Mouse (Mus musculus): ENCODE measurements at regions not wholly inside any gene's neighbourhood (a gene's known extent, or its start where the extent isn't known, plus 50 kb on each side); places are given as distances from the start of the nearest gene placed in this dataset.

DNA sequence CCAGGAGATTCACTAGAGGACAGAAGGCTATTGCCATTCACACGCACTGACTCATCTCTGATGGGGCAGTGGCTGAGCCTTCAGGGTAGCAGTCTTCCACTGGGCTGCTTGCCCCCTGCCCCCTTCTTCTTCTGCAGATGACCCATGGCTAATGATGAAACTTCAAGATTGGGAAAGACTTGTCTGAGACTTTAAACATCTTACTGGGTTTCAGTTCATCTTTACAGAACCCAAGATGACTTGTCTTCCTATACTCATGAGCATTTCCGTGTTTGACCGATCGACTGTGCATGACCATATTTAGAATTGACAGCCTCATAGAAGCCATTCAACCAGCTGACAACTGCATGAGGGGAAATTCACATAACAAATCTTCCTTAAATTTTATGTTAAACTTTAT, 140.0 kb upstream of the Mad2l1 start:
- Histone ChIP-seq H3K9me3 (replicated peaks; ENCODE audit: control insufficient read depth, low read length) (no peaks in the 10 kb centered on the region), H3K36me3 (ENCODE audit: control insufficient read depth, insufficient read depth, low read length) (no peaks in the 10 kb centered on the region), H3K9ac (ENCODE audit: low read depth, low read length) (no peak overlapping the region), H3K27me3 (ENCODE audit: control insufficient read depth, insufficient read depth, low read length) (no peaks in the 10 kb centered on the region), H3K4me1 (ENCODE audit: control insufficient read depth, insufficient read depth, low read length) (no peaks in the 10 kb centered on the region), H3K4me3 (ENCODE audit: low read depth, low read length) (no peak overlapping the region), H3K27ac (ENCODE audit: low read depth, low read length) (no peak overlapping the region), H3K4me2 (no peak overlapping the region)
- no peak for ATAC-seq (replicated peaks; ENCODE audit: insufficient number of reproducible peaks, low FRiP score, low TSS enrichment)
- WGBS (ENCODE audit: insufficient replicate concordance), result 92% methylated on average over 4 of the region's 4 CpGs

DNA sequence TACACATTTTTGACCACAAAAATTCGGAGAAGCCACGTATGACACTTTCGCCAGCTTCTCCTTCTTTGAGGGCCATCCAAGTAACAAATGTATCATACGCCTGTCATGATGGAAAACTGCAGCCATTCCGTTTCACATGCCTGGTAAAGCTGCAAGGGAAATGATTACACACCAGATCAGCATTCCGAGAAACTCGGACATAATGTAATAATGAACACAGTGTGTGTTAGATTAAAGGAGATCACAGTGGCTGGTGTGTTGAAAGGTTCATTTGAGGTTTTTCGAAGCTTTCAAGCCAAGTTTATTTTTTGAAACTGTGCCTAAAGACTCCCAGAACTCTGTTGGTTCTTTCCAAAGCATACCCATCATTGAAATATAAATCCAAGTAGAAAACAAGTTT, 137.8 kb upstream of the Mad2l1 start:
- H3K9me3 ChIP-seq (replicated peaks; ENCODE audit: control insufficient read depth, low read length), result no peaks in the 10 kb centered on the region
- H3K9ac ChIP-seq (ENCODE audit: low read depth, low read length), result no peak overlapping the region
- no peak overlapping the region for H3K4me2 ChIP-seq
- ATAC-seq (replicated peaks; ENCODE audit: insufficient number of reproducible peaks, low FRiP score, low TSS enrichment), result no peak
- no peaks in the 10 kb centered on the region for H3K36me3 ChIP-seq (ENCODE audit: control insufficient read depth, insufficient read depth, low read length)
- H3K27me3 ChIP-seq (ENCODE audit: control insufficient read depth, insufficient read depth, low read length), result no peaks in the 10 kb centered on the region
- peaks cover 4% of the 10 kb centered on the region; the same call in 1 of the 2 replicates for H3K4me1 ChIP-seq (ENCODE audit: control insufficient read depth, insufficient read depth, low read length)
- H3K27ac ChIP-seq (ENCODE audit: low read depth, low read length), result no peak overlapping the region
- no peak overlapping the region for H3K4me3 ChIP-seq (ENCODE audit: low read depth, low read length)
- 79% methylated on average over 8 of the region's 8 CpGs for WGBS (ENCODE audit: insufficient replicate concordance)

DNA sequence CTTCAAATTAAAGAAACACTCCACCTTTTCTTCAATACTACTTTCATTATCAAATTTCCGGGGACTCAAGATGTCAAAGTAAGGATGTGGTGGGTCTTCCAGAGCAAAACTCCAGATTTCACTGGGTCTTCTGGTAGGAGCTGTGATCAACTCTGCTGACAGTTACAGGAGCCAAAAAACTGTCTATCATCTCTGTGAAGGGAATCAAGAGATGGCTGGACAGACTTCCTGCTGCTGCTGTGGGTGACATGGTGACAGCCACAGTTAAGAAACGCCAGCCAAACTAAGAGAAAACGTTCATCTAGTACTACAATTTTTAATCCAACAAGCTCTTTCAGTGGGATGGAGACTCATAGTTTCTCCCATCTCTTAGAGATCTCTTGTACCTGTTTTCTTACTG, 136.5 kb upstream of the Mad2l1 start:
- Histone ChIP-seq H3K27me3 (ENCODE audit: control insufficient read depth, insufficient read depth, low read length) (no peaks in the 10 kb centered on the region), H3K4me1 (ENCODE audit: control insufficient read depth, insufficient read depth, low read length) (peaks cover 4% of the 10 kb centered on the region; the same call in 1 of the 2 replicates), H3K9ac (ENCODE audit: low read depth, low read length) (no peak overlapping the region), H3K36me3 (ENCODE audit: control insufficient read depth, insufficient read depth, low read length) (no peaks in the 10 kb centered on the region), H3K4me2 (no peak overlapping the region), H3K9me3 (replicated peaks; ENCODE audit: control insufficient read depth, low read length) (no peaks in the 10 kb centered on the region), H3K4me3 (ENCODE audit: low read depth, low read length) (no peak overlapping the region), H3K27ac (ENCODE audit: low read depth, low read length) (no peak overlapping the region)
- 61% methylated on average over 3 of the region's 3 CpGs for WGBS (ENCODE audit: insufficient replicate concordance)
- no peak for ATAC-seq (replicated peaks; ENCODE audit: insufficient number of reproducible peaks, low FRiP score, low TSS enrichment)

DNA sequence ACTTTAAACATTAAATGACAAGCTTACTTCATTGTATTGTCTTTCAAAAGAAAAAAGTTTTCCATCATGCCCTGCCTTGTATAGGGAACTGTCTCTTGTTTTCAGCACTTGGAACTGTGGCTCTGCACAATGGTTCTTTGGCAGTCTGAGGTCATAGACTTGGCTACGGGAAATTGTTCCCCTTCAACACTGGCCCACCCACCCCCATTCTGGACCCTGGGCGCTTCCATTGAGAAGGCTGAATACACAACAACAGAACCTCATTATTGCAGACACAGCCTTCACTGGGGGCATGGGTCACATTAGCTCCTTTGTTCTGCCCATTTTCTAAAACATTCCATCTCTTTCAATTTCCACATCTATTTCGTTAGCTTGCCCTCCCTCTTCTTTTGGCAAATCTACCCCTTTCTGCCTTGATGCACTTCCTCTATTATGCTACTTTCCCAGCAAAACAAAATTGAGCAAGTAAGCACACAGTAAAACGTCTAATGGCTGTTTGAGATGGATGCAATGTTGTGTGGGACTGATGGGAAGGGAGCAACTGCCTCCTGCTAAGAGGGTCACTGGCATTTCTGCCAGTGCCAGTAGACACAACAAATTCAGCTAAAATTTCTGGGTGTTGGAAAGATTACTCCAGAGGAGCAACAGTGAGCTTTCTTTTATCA, 136.0 kb upstream of the Mad2l1 start:
- H3K4me1 ChIP-seq (ENCODE audit: control insufficient read depth, insufficient read depth, low read length), result peaks cover 4% of the 10 kb centered on the region; the same call in 1 of the 2 replicates
- H3K4me3 ChIP-seq (ENCODE audit: low read depth, low read length), result no peak overlapping the region
- H3K27me3 ChIP-seq (ENCODE audit: control insufficient read depth, insufficient read depth, low read length), result no peaks in the 10 kb centered on the region
- no peaks in the 10 kb centered on the region for H3K36me3 ChIP-seq (ENCODE audit: control insufficient read depth, insufficient read depth, low read length)
- ATAC-seq (replicated peaks; ENCODE audit: insufficient number of reproducible peaks, low FRiP score, low TSS enrichment), result no peak
- H3K9ac ChIP-seq (ENCODE audit: low read depth, low read length), result no peak overlapping the region
- 63% methylated on average over 4 of the region's 4 CpGs for WGBS (ENCODE audit: insufficient replicate concordance)
- no peak overlapping the region for H3K27ac ChIP-seq (ENCODE audit: low read depth, low read length)
- H3K9me3 ChIP-seq (replicated peaks; ENCODE audit: control insufficient read depth, low read length), result no peaks in the 10 kb centered on the region
- H3K4me2 ChIP-seq, result no peak overlapping the region

DNA sequence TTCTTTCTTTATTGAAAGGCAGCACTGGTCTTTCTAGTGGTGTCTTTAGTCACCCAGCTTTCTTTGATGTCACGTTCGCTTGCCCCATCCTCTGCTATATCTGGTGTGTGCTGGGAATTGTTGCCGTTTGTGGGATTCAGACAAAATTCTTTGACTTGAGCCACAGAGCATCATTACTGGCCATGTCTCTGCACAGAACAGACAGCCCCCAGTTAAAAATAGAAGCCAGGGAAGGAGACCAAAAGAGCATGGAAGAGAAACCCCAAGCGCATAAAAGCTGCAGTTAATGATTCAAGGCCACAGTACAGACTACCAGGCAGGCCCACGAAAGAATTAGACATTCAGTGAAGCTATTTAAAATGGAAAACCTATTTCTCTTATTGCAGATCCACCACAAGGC, 133.7 kb upstream of the Mad2l1 start:
- H3K36me3 ChIP-seq (ENCODE audit: control insufficient read depth, insufficient read depth, low read length), result no peaks in the 10 kb centered on the region
- H3K4me3 ChIP-seq (ENCODE audit: low read depth, low read length), result no peak overlapping the region
- H3K4me2 ChIP-seq, result peak overlapping the region; percentile 29
- no peak overlapping the region for H3K9ac ChIP-seq (ENCODE audit: low read depth, low read length)
- WGBS (ENCODE audit: insufficient replicate concordance), result 57% methylated on average over 5 of the region's 5 CpGs
- H3K27me3 ChIP-seq (ENCODE audit: control insufficient read depth, insufficient read depth, low read length), result no peaks in the 10 kb centered on the region
- ATAC-seq (replicated peaks; ENCODE audit: insufficient number of reproducible peaks, low FRiP score, low TSS enrichment), result no peak
- peaks cover 4% of the 10 kb centered on the region; the same call in 1 of the 2 replicates for H3K4me1 ChIP-seq (ENCODE audit: control insufficient read depth, insufficient read depth, low read length)
- no peak overlapping the region for H3K27ac ChIP-seq (ENCODE audit: low read depth, low read length)
- H3K9me3 ChIP-seq (replicated peaks; ENCODE audit: control insufficient read depth, low read length), result no peaks in the 10 kb centered on the region

DNA sequence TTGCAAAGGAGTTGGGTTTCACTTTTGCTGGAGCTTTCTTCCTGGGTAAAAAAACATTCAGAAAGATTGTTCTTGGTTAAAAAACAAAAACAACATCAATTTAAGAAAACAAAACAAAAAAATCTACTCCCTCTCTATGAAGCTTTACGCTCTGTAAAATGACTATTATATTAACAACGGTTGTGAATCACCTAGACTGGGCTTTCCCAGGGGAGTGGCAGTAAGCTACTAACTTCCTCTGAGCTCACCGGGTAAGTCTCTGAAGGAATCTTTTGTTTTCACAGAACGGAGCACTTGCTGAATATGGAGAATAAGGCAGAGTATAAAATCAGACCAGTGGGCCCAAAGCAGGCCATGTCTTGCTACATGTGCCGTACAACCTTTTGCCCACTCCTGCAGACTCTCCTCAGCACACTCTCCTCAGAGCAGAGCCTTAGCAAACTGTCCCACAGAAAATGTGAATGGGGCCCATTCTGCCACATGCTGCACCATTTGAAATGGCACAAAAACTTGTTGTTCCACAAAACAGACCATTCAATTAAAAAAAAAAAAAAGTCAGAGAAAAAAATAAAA, 133.2 kb upstream of the Mad2l1 start:
- no peak for ATAC-seq (replicated peaks; ENCODE audit: insufficient number of reproducible peaks, low FRiP score, low TSS enrichment)
- H3K27ac ChIP-seq (ENCODE audit: low read depth, low read length), result no peak overlapping the region
- no peaks in the 10 kb centered on the region for H3K27me3 ChIP-seq (ENCODE audit: control insufficient read depth, insufficient read depth, low read length)
- no peak overlapping the region for H3K4me3 ChIP-seq (ENCODE audit: low read depth, low read length)
- H3K9ac ChIP-seq (ENCODE audit: low read depth, low read length), result no peak overlapping the region
- peak overlapping the region; percentile 29 for H3K4me2 ChIP-seq
- WGBS (ENCODE audit: insufficient replicate concordance), result 46% methylated on average over 5 of the region's 5 CpGs
- H3K4me1 ChIP-seq (ENCODE audit: control insufficient read depth, insufficient read depth, low read length), result peaks cover 4% of the 10 kb centered on the region; the same call in 1 of the 2 replicates
- no peaks in the 10 kb centered on the region for H3K36me3 ChIP-seq (ENCODE audit: control insufficient read depth, insufficient read depth, low read length)
- H3K9me3 ChIP-seq (replicated peaks; ENCODE audit: control insufficient read depth, low read length), result no peaks in the 10 kb centered on the region

DNA sequence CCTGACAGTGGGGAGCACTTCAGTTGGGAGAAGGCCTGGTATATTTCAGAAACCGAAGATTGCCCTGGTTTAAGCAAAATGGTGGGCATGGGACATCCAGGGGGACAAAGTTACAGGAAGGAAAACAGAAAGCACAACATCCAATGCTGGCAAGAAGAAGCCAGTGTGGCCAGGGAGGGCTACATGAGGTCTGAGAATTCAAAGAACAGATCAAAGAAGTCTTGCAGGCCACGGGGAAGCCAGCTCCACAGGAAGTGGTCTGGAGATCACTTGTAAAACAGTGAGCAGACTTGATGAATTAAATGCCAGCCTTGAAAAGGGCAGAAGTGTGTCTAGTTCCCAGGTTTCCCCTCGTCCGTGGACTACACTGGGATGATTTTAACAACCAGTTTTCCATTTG, 120.4 kb upstream of the Mad2l1 start:
- H3K9ac ChIP-seq (ENCODE audit: low read depth, low read length), result no peak overlapping the region
- ATAC-seq (replicated peaks; ENCODE audit: insufficient number of reproducible peaks, low FRiP score, low TSS enrichment), result no peak
- no peaks in the 10 kb centered on the region for H3K4me1 ChIP-seq (ENCODE audit: control insufficient read depth, insufficient read depth, low read length)
- no peak overlapping the region for H3K4me3 ChIP-seq (ENCODE audit: low read depth, low read length)
- H3K4me2 ChIP-seq, result no peak overlapping the region
- no peaks in the 10 kb centered on the region for H3K9me3 ChIP-seq (replicated peaks; ENCODE audit: control insufficient read depth, low read length)
- no peak overlapping the region for H3K27ac ChIP-seq (ENCODE audit: low read depth, low read length)
- no peaks in the 10 kb centered on the region for H3K27me3 ChIP-seq (ENCODE audit: control insufficient read depth, insufficient read depth, low read length)
- WGBS (ENCODE audit: insufficient replicate concordance), result 44% methylated on average over 4 of the region's 4 CpGs
- H3K36me3 ChIP-seq (ENCODE audit: control insufficient read depth, insufficient read depth, low read length), result no peaks in the 10 kb centered on the region

DNA sequence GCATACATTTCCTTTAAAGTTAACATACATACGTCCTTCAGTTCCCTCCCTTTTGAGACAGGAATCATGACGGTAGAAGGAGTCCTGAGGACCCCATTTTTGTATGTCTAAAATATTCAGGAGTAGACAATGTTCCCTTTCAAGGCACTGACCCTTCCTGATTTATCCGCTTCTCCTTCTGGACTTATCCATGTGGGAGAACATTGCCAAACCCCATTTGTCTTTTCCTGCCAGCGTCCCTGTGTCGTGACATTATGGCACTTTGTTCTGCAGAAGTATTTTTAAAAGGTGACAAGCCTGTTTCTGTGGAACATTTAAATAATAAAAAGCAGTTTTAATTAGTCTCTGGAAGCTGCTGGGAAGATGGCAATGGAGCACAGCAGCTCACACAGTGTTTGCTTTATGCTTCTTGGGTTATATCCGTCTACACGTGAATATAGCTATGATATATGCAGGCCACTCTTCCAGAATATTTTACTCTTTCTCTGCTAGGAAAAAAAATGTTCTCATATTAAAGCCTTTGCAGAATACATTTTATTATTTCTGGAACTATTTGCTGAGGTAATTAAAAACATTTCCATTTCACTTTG, 115.6 kb upstream of the Mad2l1 start:
- Histone ChIP-seq H3K9ac (ENCODE audit: low read depth, low read length) (no peak overlapping the region), H3K27ac (ENCODE audit: low read depth, low read length) (no peak overlapping the region), H3K4me2 (no peak overlapping the region), H3K4me3 (ENCODE audit: low read depth, low read length) (no peak overlapping the region), H3K36me3 (ENCODE audit: control insufficient read depth, insufficient read depth, low read length) (no peaks in the 10 kb centered on the region), H3K9me3 (replicated peaks; ENCODE audit: control insufficient read depth, low read length) (no peaks in the 10 kb centered on the region), H3K27me3 (ENCODE audit: control insufficient read depth, insufficient read depth, low read length) (no peaks in the 10 kb centered on the region), H3K4me1 (ENCODE audit: control insufficient read depth, insufficient read depth, low read length) (no peaks in the 10 kb centered on the region)
- ATAC-seq (replicated peaks; ENCODE audit: insufficient number of reproducible peaks, low FRiP score, low TSS enrichment), result no peak
- WGBS (ENCODE audit: insufficient replicate concordance), result 73% methylated on average over 7 of the region's 7 CpGs

DNA sequence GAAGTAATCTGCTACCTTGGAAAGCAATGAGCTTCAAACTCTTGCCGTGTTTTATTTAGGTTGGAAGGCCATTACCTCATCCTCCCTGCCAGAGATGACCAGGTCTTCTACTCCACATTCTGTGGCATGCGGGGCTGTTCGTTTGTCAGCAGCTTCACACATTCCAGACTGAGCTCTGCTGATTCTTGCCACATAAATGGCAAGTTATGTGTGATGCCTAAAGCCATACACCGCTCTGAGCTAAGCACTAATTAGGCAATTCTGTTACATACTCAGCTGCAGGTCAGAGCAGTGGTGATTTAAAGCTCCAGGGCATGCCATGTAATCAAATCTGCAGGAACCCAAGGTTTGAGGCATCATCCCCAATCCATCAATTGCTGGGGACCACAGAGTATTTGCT, 106.8 kb upstream of the Mad2l1 start:
- H3K36me3 ChIP-seq (ENCODE audit: control insufficient read depth, insufficient read depth, low read length), result no peaks in the 10 kb centered on the region
- 31% methylated on average over 4 of the region's 4 CpGs for WGBS (ENCODE audit: insufficient replicate concordance)
- ATAC-seq (replicated peaks; ENCODE audit: insufficient number of reproducible peaks, low FRiP score, low TSS enrichment), result no peak

More for the DNA sequence above, 106.8 kb upstream of the Mad2l1 start:
- 0 out of 2 replicates have a peak, but pooled peaks cover 3% of the 10 kb centered on the region for H3K4me1 ChIP-seq (ENCODE audit: control insufficient read depth, insufficient read depth, low read length)
- no peak overlapping the region for H3K4me3 ChIP-seq (ENCODE audit: low read depth, low read length)
- no peaks in the 10 kb centered on the region for H3K9me3 ChIP-seq (replicated peaks; ENCODE audit: control insufficient read depth, low read length)
- H3K4me2 ChIP-seq, result no peak overlapping the region
- no peaks in the 10 kb centered on the region for H3K27me3 ChIP-seq (ENCODE audit: control insufficient read depth, insufficient read depth, low read length)
- H3K9ac ChIP-seq (ENCODE audit: low read depth, low read length), result no peak overlapping the region
- H3K27ac ChIP-seq (ENCODE audit: low read depth, low read length), result no peak overlapping the region

Measured in heart, embryonic 11.5 days (tissue).